Mouse (Mus musculus): Measurements from ENCODE around the gene Ott. TPM values are rescaled to one million over a fixed set of nuclear protein-coding genes. Genes with fewer than 3 reads are reported as not detected.
"Not testable (repeated sequence)": the region's sequence is repeated elsewhere in the genome, so short reads cannot be mapped to it uniquely, and the experiment has no call there.

Gene Ott
- polyA plus RNA-seq (2012; fragmentation: generic; extraction: Trizol): not detected

DNA sequence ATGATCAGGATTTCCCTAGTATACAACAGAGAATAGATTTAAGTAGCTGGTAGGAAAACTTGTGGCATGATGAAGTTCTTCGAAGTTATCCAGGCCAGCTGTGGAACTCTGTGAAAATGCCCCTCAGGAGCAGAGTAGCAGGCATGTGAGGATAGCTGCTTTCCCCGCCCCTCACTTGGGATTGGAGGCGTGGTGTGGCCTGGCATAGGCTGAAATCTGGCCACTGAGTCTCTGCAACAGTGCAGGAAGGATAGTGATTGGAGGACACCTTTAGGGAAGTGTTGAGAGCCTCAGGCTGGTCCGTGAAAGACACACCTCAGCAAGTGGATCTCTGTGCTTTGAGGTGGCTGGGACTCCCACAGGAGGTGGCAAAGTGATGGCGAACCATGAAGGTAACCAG lies at the start of gene Ott:
Gene Ott, plus strand, starts transcription at position 301 of the 400 bp plus-strand sequence.
- H3ac ChIP-seq (ENCODE audit: control insufficient read depth, insufficient read length); H3K4me2 ChIP-seq (ENCODE audit: low read depth); H3K4me3 ChIP-seq; H3K36me3 ChIP-seq (ENCODE audit: control insufficient read depth, insufficient read depth); H3K27me3 ChIP-seq (ENCODE audit: control insufficient read depth, insufficient read depth, insufficient read length); H3K79me2 ChIP-seq (ENCODE audit: control insufficient read depth, insufficient read depth): not testable (repeated sequence)

Other genes with a start within 250 kb of the Ott start
- 0.59 TPM for gene Luzp4, start 216.6 kb upstream of the Ott start, polyA plus RNA-seq (2012; fragmentation: generic; extraction: Trizol)
- gene Gm15093, start 198.1 kb downstream of the Ott start, polyA plus RNA-seq (2012; fragmentation: generic; extraction: Trizol): 0.37 TPM